Mouse (Mus musculus): ENCODE measurements at regions not wholly inside any gene's neighbourhood (a gene's known extent, or its start where the extent isn't known, plus 50 kb on each side); places are given as distances from the start of the nearest gene placed in this dataset.

DNA sequence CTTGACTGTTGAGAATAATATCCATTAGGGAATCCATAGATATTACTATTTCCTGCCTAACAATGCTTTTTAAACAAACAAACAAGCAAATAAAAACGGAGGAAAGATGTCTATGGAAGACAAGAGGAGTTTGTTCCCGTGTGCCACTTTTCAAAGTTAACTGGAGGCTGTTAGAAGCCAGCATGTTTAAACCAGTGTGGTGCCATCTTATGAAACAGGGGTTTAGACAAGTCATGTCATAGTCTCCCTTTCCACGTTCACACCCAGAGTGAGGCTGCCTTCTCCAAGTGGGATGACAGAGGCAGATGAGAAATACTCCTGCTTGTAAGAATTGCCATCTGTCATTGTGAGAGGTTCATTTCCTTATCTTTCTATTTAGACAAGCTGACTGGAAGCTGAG lies 92.8 kb downstream of the Gja1 start:
- Histone ChIP-seq H3K9me3 (ENCODE audit: control insufficient read depth, insufficient read depth, low read depth, low read length) (no peaks in the 10 kb centered on the region), H3K9ac (ENCODE audit: insufficient read depth, low read depth, low read length, poor library complexity, severe bottlenecking) (no peak overlapping the region), H3K36me3 (ENCODE audit: control insufficient read depth, insufficient read depth, low read length, poor library complexity, severe bottlenecking) (no peaks in the 10 kb centered on the region), H3K27ac (ENCODE audit: insufficient read depth, low read depth, low read length, poor library complexity, severe bottlenecking) (no peak overlapping the region), H3K4me1 (ENCODE audit: control insufficient read depth in 2 of 2, insufficient read depth in 2 of 2, low read length in 2 of 2, poor library complexity in 1 of 2) (no peaks in the 10 kb centered on the region), H3K4me3 (ENCODE audit: insufficient read depth in 1 of 2, low read depth in 1 of 2, low read length in 2 of 2, poor library complexity in 1 of 2, severe bottlenecking in 1 of 2) (no peak overlapping the region)
- no peak for DNase-seq (ENCODE audit: low read depth, low spot score)
- TF ChIP-seq MAFK (IDR thresholded peaks at IDR 0.05; ENCODE audit: insufficient read depth, low read depth, low read length) (no peak), CHD2 (IDR thresholded peaks at IDR 0.05; ENCODE audit: low read depth, low read length) (no peak), HCFC1 (IDR thresholded peaks at IDR 0.05; ENCODE audit: borderline replicate concordance, insufficient read depth, low read length) (no peak), ZC3H11A (IDR thresholded peaks at IDR 0.05; ENCODE audit: borderline replicate concordance, low read depth, low read length) (no peak), ZNF384 (IDR thresholded peaks at IDR 0.05; ENCODE audit: low read depth, low read length) (no peak)
- in situ Hi-C loops (cut with MboI; ENCODE audit: low sequenced_read_pairs in 2 of 2, unreplicated experiment in 2 of 2): no loop called here

DNA sequence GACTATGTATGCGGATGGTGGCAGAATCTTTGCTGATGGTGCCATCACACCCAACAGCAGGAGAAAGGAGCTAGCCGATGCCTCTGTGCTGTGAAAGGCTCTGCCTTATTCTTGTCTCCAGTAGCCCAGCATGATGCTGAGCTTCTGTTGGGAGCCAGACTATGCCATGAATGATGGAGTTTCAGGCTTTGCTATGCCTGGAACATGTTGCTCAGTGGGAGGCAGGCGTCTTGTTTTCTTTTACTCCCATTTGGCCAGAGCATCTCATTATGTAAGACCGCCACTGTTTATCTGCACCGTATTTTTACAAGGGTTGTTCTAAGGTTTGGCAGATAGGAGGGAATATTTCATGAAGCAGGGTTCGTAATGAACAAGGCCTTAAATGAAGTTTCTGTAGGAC lies 97.8 kb downstream of the Gja1 start:
- Histone ChIP-seq H3K36me3 (ENCODE audit: control insufficient read depth, insufficient read depth, low read length, poor library complexity, severe bottlenecking) (no peaks in the 10 kb centered on the region), H3K27ac (ENCODE audit: insufficient read depth, low read depth, low read length, poor library complexity, severe bottlenecking) (no peak overlapping the region), H3K4me3 (ENCODE audit: insufficient read depth in 1 of 2, low read depth in 1 of 2, low read length in 2 of 2, poor library complexity in 1 of 2, severe bottlenecking in 1 of 2) (no peak overlapping the region), H3K4me1 (ENCODE audit: control insufficient read depth in 2 of 2, insufficient read depth in 2 of 2, low read length in 2 of 2, poor library complexity in 1 of 2) (no peaks in the 10 kb centered on the region), H3K9ac (ENCODE audit: insufficient read depth, low read depth, low read length, poor library complexity, severe bottlenecking) (no peak overlapping the region), H3K9me3 (ENCODE audit: control insufficient read depth, insufficient read depth, low read depth, low read length) (no peaks in the 10 kb centered on the region)
- no peak for DNase-seq (ENCODE audit: low read depth, low spot score)
- in situ Hi-C loops (cut with MboI; ENCODE audit: low sequenced_read_pairs in 2 of 2, unreplicated experiment in 2 of 2): no loop called here
- TF ChIP-seq MAFK (IDR thresholded peaks at IDR 0.05; ENCODE audit: insufficient read depth, low read depth, low read length): no peak
- no peak for TF ChIP-seq ZNF384 (IDR thresholded peaks at IDR 0.05; ENCODE audit: low read depth, low read length)
- no peak for TF ChIP-seq CHD2 (IDR thresholded peaks at IDR 0.05; ENCODE audit: low read depth, low read length)
- no peak for TF ChIP-seq HCFC1 (IDR thresholded peaks at IDR 0.05; ENCODE audit: borderline replicate concordance, insufficient read depth, low read length)
- no peak for TF ChIP-seq ZC3H11A (IDR thresholded peaks at IDR 0.05; ENCODE audit: borderline replicate concordance, low read depth, low read length)

DNA sequence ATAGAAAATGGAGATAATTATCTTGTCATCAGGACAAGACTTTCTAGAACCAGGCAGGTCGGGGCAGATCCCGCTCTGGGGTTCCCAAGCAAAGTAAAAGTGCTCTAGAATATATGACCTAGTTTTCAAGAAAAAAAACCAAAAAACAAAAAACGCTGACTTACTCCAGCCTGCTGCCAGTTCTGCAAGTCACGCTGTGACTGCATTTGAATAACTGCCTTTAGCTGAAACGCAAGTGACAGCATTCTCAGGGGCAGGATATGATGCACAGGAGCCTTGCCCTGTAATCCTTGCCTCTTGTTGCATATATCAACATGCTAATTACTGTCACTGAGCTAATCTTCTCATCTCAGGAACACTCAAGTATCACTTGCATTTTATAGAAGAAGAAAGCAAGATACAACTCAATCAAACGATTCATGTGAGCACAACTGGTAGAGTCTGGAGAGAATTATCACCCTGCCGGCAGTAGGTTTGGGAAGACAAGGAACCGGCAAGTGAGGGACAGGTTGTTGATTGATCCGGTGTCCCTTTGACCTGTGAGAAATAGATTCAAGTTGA lies 105.1 kb downstream of the Gja1 start:
- no peaks in the 10 kb centered on the region for H3K36me3 ChIP-seq (ENCODE audit: control insufficient read depth, insufficient read depth, low read length, poor library complexity, severe bottlenecking)
- H3K9ac ChIP-seq (ENCODE audit: insufficient read depth, low read depth, low read length, poor library complexity, severe bottlenecking): no peak overlapping the region
- in situ Hi-C loops (cut with MboI; ENCODE audit: low sequenced_read_pairs in 2 of 2, unreplicated experiment in 2 of 2): no loop called here
- DNase-seq (ENCODE audit: low read depth, low spot score): no peak
- TF ChIP-seq MAFK (IDR thresholded peaks at IDR 0.05; ENCODE audit: insufficient read depth, low read depth, low read length) (no peak), CHD2 (IDR thresholded peaks at IDR 0.05; ENCODE audit: low read depth, low read length) (no peak), ZC3H11A (IDR thresholded peaks at IDR 0.05; ENCODE audit: borderline replicate concordance, low read depth, low read length) (no peak), ZNF384 (IDR thresholded peaks at IDR 0.05; ENCODE audit: low read depth, low read length) (no peak), HCFC1 (IDR thresholded peaks at IDR 0.05; ENCODE audit: borderline replicate concordance, insufficient read depth, low read length) (no peak)
- H3K4me3 ChIP-seq (ENCODE audit: insufficient read depth in 1 of 2, low read depth in 1 of 2, low read length in 2 of 2, poor library complexity in 1 of 2, severe bottlenecking in 1 of 2): no peak overlapping the region
- peaks cover 0 to 5% of the 10 kb centered on the region in 2 experiments; a peak in 1 of 4 replicates for H3K4me1 ChIP-seq (ENCODE audit: control insufficient read depth in 2 of 2, insufficient read depth in 2 of 2, low read length in 2 of 2, poor library complexity in 1 of 2)
- H3K9me3 ChIP-seq (ENCODE audit: control insufficient read depth, insufficient read depth, low read depth, low read length): no peaks in the 10 kb centered on the region
- H3K27ac ChIP-seq (ENCODE audit: insufficient read depth, low read depth, low read length, poor library complexity, severe bottlenecking): no peak overlapping the region

GRCm38 (mm10) chr10:56484931-56485330 lies 107.8 kb downstream of the Gja1 start:
- H3K9me3 ChIP-seq (ENCODE audit: control insufficient read depth, insufficient read depth, low read depth, low read length): no peaks in the 10 kb centered on the region
- no peak overlapping the region for H3K9ac ChIP-seq (ENCODE audit: insufficient read depth, low read depth, low read length, poor library complexity, severe bottlenecking)
- no peaks in the 10 kb centered on the region for H3K36me3 ChIP-seq (ENCODE audit: control insufficient read depth, insufficient read depth, low read length, poor library complexity, severe bottlenecking)
- no peak for DNase-seq (ENCODE audit: low read depth, low spot score)
- TF ChIP-seq ZC3H11A (IDR thresholded peaks at IDR 0.05; ENCODE audit: borderline replicate concordance, low read depth, low read length) (no peak), ZNF384 (IDR thresholded peaks at IDR 0.05; ENCODE audit: low read depth, low read length) (no peak), MAFK (IDR thresholded peaks at IDR 0.05; ENCODE audit: insufficient read depth, low read depth, low read length) (no peak), HCFC1 (IDR thresholded peaks at IDR 0.05; ENCODE audit: borderline replicate concordance, insufficient read depth, low read length) (no peak), CHD2 (IDR thresholded peaks at IDR 0.05; ENCODE audit: low read depth, low read length) (no peak)
- peaks cover 0 to 5% of the 10 kb centered on the region in 2 experiments; a peak in 1 of 4 replicates for H3K4me1 ChIP-seq (ENCODE audit: control insufficient read depth in 2 of 2, insufficient read depth in 2 of 2, low read length in 2 of 2, poor library complexity in 1 of 2)
- in situ Hi-C loops (cut with MboI; ENCODE audit: low sequenced_read_pairs in 2 of 2, unreplicated experiment in 2 of 2): no loop called here
- H3K4me3 ChIP-seq (ENCODE audit: insufficient read depth in 1 of 2, low read depth in 1 of 2, low read length in 2 of 2, poor library complexity in 1 of 2, severe bottlenecking in 1 of 2): no peak overlapping the region
- no peak overlapping the region for H3K27ac ChIP-seq (ENCODE audit: insufficient read depth, low read depth, low read length, poor library complexity, severe bottlenecking)
